Mouse (Mus musculus): ENCODE measurements around the gene Tfcp2l1.

DNA sequence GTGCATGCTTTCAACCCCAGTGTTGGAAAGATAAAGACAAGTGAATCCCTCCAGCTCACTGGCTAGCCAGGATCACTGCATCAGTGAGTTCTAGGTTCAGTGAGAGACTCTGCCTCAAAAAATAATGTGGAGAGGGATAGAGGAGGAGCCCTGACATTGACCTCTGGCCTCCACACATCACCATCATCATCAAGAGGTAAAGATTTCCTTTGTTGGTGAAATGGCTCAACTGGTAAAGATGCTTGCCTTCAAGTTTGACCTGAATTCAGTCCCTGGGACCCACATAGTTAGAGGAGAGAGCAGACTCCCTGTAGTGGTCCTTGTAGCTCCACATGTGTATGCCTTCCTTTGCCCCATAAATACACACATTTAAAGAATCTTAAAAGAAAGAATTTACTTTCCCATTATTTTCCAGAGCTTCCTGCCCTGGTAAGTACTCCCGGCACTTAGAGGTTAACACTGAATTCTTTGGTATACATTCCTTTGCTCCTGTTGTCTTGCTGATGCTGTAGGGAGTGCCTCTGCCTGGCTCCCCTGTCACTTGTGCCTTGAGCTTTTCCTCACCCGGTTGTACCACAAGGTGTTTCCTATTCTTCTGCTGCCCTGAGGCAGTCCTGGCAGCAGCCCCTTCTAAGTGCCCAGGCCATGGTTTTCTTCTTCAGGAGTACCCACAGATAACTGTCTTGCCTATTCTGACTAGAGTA is 14.7 kb downstream of the Tfcp2l1 start:
- TF ChIP-seq POLR2A (IDR thresholded peaks at IDR 0.05; ENCODE audit: control insufficient read depth, low read depth, low read length) (no peak), CTCF (IDR thresholded peaks at IDR 0.05; ENCODE audit: control insufficient read depth, insufficient read depth, insufficient replicate concordance, low read depth, low read length) (no peak)
